In the genomic region with DNA sequence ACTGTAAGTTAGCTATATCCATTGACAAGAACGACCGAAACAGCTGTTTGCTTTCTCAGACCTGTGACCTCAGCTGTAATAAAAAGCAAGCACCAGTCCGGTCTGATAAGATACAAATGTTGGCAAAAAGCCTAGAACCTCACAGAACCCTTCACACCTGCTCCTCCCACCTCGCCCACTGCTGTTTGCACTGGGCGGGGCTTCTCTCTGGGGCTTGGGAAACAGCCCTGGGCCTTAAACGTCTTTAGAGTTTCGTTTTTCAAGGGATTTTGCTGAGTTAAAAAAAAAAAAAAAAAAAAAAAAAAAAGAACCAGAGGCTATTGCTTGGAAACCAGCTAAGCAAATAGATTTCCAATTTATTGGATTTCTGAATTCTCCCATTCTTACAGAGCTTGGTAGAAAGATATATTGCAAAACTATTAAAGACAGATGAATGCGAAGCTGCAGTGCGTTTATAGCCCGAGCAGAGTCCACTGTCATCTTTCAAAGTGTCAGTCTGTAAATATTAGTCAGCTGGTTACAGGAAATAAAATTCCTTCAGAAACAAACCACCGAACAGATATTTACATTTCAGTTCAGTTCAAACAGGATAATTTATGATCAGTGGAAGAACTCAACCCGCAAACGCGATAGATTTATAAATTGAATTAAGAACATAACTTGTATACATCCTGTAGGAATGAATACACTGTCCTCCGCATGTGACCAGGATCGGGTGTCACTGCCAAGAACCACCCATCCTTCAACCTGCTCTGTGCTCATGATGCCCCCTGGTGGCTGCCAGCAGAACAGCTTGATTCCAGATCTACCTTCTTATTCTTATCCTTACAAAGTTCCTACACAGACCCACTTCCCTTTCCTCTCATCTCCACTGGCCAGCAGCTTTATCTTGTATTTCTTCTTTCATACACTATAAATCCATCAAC, we compare ENCODE assay signal across 8 mouse cellular contexts. TPM values are rescaled to one million over a fixed set of nuclear protein-coding genes. Genes with fewer than 3 reads are reported as not detected.
A peak's percentile ranks its signal among the peaks of the same experiment; 100 is the strongest.
DNase-seq lines count a peak whose midpoint lies in the region; ATAC-seq and TF ChIP-seq lines count a peak whose summit lies in the region.

No protein-coding gene starts in this region.

- peak; percentile 95 for DNase-seq in brain, adult 2 months (ENCODE audit: low read depth, low spot score)
- DNase-seq in heart, embryonic 10.5 days (ENCODE audit: low spot score) = peak; percentile 89
- DNase-seq in midbrain, postnatal 0 days (ENCODE audit: low spot score) = peak; percentile 89
- peak; percentile 74 to 88 for DNase-seq in spleen, postnatal 10 days (ENCODE audit: low spot score in 2 of 2)

- H3K4me2 ChIP-seq in kidney, embryonic 14.5 days (replicated peaks; ENCODE audit: low read depth, low read length) = peak overlapping the region; percentile 11; the same call in 1 of the 2 replicates
- H3K4me2 ChIP-seq in limb, embryonic 15.5 days = peak overlapping the region; percentile 19
- peak overlapping the region; percentile 25; the same call in 1 of the 2 replicates for H3K4me2 ChIP-seq in midbrain, postnatal 0 days (ENCODE audit: low read depth, low read length, poor library complexity, severe bottlenecking)

- H3K79me3 ChIP-seq in C2C12 (ENCODE audit: low read depth) = no peaks in the 10 kb centered on the region

- no peaks in the 10 kb centered on the region for H3K9me3 ChIP-seq in heart, embryonic 10.5 days
- no peaks in the 10 kb centered on the region for H3K9me3 ChIP-seq in kidney, embryonic 14.5 days (ENCODE audit: control insufficient read depth, low read length)
- H3K9me3 ChIP-seq in limb, embryonic 15.5 days = no peaks in the 10 kb centered on the region
- no peaks in the 10 kb centered on the region for H3K9me3 ChIP-seq in midbrain, postnatal 0 days (ENCODE audit: low read length)

- no peak overlapping the region for H3K9ac ChIP-seq in kidney, embryonic 14.5 days (ENCODE audit: low read depth, low read length)
- H3K9ac ChIP-seq in limb, embryonic 15.5 days = no peak overlapping the region
- H3K9ac ChIP-seq in midbrain, postnatal 0 days (replicated peaks; ENCODE audit: low read length, poor library complexity, severe bottlenecking) = no peak overlapping the region

- WGBS in heart, embryonic 10.5 days = 15% methylated on average over 16 of the region's 16 CpGs
- WGBS in kidney, embryonic 14.5 days = 6% methylated on average over 16 of the region's 16 CpGs
- WGBS in limb, embryonic 15.5 days = 12% methylated on average over 16 of the region's 16 CpGs
- WGBS in midbrain, postnatal 0 days = 27% methylated on average over 16 of the region's 16 CpGs

- H3K27me3 ChIP-seq in C2C12 (ENCODE audit: control insufficient read depth, insufficient read depth, insufficient read length) = no peaks in the 10 kb centered on the region
- H3K27me3 ChIP-seq in heart, embryonic 10.5 days (ENCODE audit: insufficient read depth, poor library complexity, severe bottlenecking) = no peaks in the 10 kb centered on the region
- H3K27me3 ChIP-seq in kidney, embryonic 14.5 days (ENCODE audit: control insufficient read depth, insufficient read depth, low read length) = no peaks in the 10 kb centered on the region
- no peaks in the 10 kb centered on the region for H3K27me3 ChIP-seq in limb, embryonic 15.5 days
- H3K27me3 ChIP-seq in midbrain, postnatal 0 days (ENCODE audit: insufficient read depth, low read length) = no peaks in the 10 kb centered on the region

- H3K4me1 ChIP-seq in heart, embryonic 10.5 days = peaks cover 13% of the 10 kb centered on the region; the same call in 1 of the 2 replicates
- H3K4me1 ChIP-seq in kidney, embryonic 14.5 days (ENCODE audit: control insufficient read depth, insufficient read depth, low read length) = 0 out of 2 replicates have a peak, but pooled peaks cover 4% of the 10 kb centered on the region
- no peaks in the 10 kb centered on the region for H3K4me1 ChIP-seq in limb, embryonic 15.5 days
- no peaks in the 10 kb centered on the region for H3K4me1 ChIP-seq in midbrain, postnatal 0 days (ENCODE audit: insufficient read depth, low read length)

- ATAC-seq in erythroblast, adult 5-6 weeks (replicated peaks; ENCODE audit: low FRiP score, poor library complexity, severe bottlenecking) = peak; percentile 90
- ATAC-seq in kidney, embryonic 14.5 days (ENCODE audit: low FRiP score, low TSS enrichment) = peak; percentile 76
- ATAC-seq in limb, embryonic 15.5 days (ENCODE audit: insufficient number of reproducible peaks, low FRiP score, low TSS enrichment, low read depth) = peak; percentile 40; the same call in 1 of the 2 replicates
- ATAC-seq in midbrain, postnatal 0 days (ENCODE audit: low FRiP score) = peak; percentile 75; the same call in 1 of the 2 replicates

- peak; percentile 86 for TF ChIP-seq CTCF in C2C12 (IDR thresholded peaks at IDR 0.05; ENCODE audit: control insufficient read depth, insufficient read depth, insufficient read length)
- TF ChIP-seq CTCF in midbrain, postnatal 0 days (IDR thresholded peaks at IDR 0.05) = peak; percentile 97

- no peaks in the 10 kb centered on the region for H3K36me3 ChIP-seq in C2C12 (ENCODE audit: control insufficient read depth, insufficient read depth)
- no peaks in the 10 kb centered on the region for H3K36me3 ChIP-seq in heart, embryonic 10.5 days
- no peaks in the 10 kb centered on the region for H3K36me3 ChIP-seq in kidney, embryonic 14.5 days (ENCODE audit: control insufficient read depth, insufficient read depth, low read length)
- H3K36me3 ChIP-seq in limb, embryonic 15.5 days = no peaks in the 10 kb centered on the region
- H3K36me3 ChIP-seq in midbrain, postnatal 0 days (ENCODE audit: insufficient read depth, low read length) = no peaks in the 10 kb centered on the region

- no peaks in the 10 kb centered on the region for H3K79me2 ChIP-seq in C2C12 (ENCODE audit: control insufficient read depth, insufficient read depth)

- H3K4me3 ChIP-seq in C2C12 (ENCODE audit: insufficient read depth, poor library complexity, severe bottlenecking) = no peak overlapping the region
- peak overlapping the region; percentile 32 for H3K4me3 ChIP-seq in heart, embryonic 10.5 days
- H3K4me3 ChIP-seq in kidney, embryonic 14.5 days (ENCODE audit: low read length) = no peak overlapping the region
- H3K4me3 ChIP-seq in limb, embryonic 15.5 days = peak overlapping the region; percentile 12
- no peak overlapping the region for H3K4me3 ChIP-seq in midbrain, postnatal 0 days (ENCODE audit: low read depth, low read length)

- H3K27ac ChIP-seq in heart, embryonic 10.5 days = no peak overlapping the region
- H3K27ac ChIP-seq in kidney, embryonic 14.5 days (ENCODE audit: low read depth, low read length) = no peak overlapping the region
- H3K27ac ChIP-seq in limb, embryonic 15.5 days = no peak overlapping the region
- H3K27ac ChIP-seq in midbrain, postnatal 0 days (ENCODE audit: low read depth, low read length) = no peak overlapping the region

- no peak overlapping the region for H3ac ChIP-seq in C2C12 (ENCODE audit: control insufficient read depth, insufficient read length, low read depth)

TF ChIP-seq in C2C12, 6 proteins besides CTCF, POLR2A, EP300 and RAD21:
- peak; percentile 64 for TF ChIP-seq MYOD1 (IDR thresholded peaks at IDR 0.05; ENCODE audit: control insufficient read depth, insufficient read length, low read depth)
- TF ChIP-seq FOSL1 (IDR thresholded peaks at IDR 0.05; ENCODE audit: insufficient read depth, low read length, poor library complexity, severe bottlenecking) = no peak
- no peak for TF ChIP-seq CEBPB (IDR thresholded peaks at IDR 0.05; ENCODE audit: low read depth)
- peak; percentile 88 for TF ChIP-seq USF1 (IDR thresholded peaks at IDR 0.05; ENCODE audit: low read depth)
- TF ChIP-seq MAX (IDR thresholded peaks at IDR 0.05) = peak; percentile 59
- TF ChIP-seq MYOG (IDR thresholded peaks at IDR 0.05; ENCODE audit: control insufficient read depth, extremely low read depth, insufficient read length) = no peak

RNA-seq across cellular contexts. Expression of a gene that starts 17.3 kb away (rescaled TPM):
- not detected for polyA plus RNA-seq in C2C12 (2012; fragmentation: generic; extraction: Trizol)
- 1.3 and 2.3 TPM in 2 replicates for total RNA-seq in erythroblast, adult 5-6 weeks (2015; ENCODE audit: low replicate concordance)
- total RNA-seq in erythroblast, adult 5-6 weeks (2017; ENCODE audit: low replicate concordance) = 0.26 and 0.70 TPM in 2 replicates
- polyA plus RNA-seq in heart, embryonic 10.5 days (2016; fragmentation: Nextera tagmentation; extraction: Ambion mirVana) = 3.1 and 5.8 TPM in 2 replicates
- polyA plus RNA-seq in kidney, embryonic 14.5 days (2014; fragmentation: Nextera tagmentation; extraction: Ambion mirVana) = 2.8 and 5.8 TPM in 2 replicates
- 3.2 and 3.3 TPM in 2 replicates for polyA plus RNA-seq in limb, embryonic 15.5 days (2015; fragmentation: Nextera tagmentation; extraction: Ambion mirVana)
- total RNA-seq in midbrain, postnatal 0 days (2014; rRNA removed) = 2.0 and 2.8 TPM in 2 replicates
- 1.6 and 1.7 TPM in 2 replicates for polyA plus RNA-seq in midbrain, postnatal 0 days (2015; fragmentation: Nextera tagmentation; extraction: Ambion mirVana)

RNA-seq across cellular contexts. Expression of a gene that starts 24.3 kb away (rescaled TPM):
- polyA plus RNA-seq in C2C12 (2012; fragmentation: generic; extraction: Trizol) = 6.0 TPM
- total RNA-seq in erythroblast, adult 5-6 weeks (2015; ENCODE audit: low replicate concordance) = 7.7 and 7.9 TPM in 2 replicates
- total RNA-seq in erythroblast, adult 5-6 weeks (2017; ENCODE audit: low replicate concordance) = 2.0 and 4.3 TPM in 2 replicates
- polyA plus RNA-seq in heart, embryonic 10.5 days (2016; fragmentation: Nextera tagmentation; extraction: Ambion mirVana) = 16.2 and 16.7 TPM in 2 replicates
- 16.2 and 18.2 TPM in 2 replicates for polyA plus RNA-seq in kidney, embryonic 14.5 days (2014; fragmentation: Nextera tagmentation; extraction: Ambion mirVana)
- 20.9 and 21.0 TPM in 2 replicates for polyA plus RNA-seq in limb, embryonic 15.5 days (2015; fragmentation: Nextera tagmentation; extraction: Ambion mirVana)
- total RNA-seq in midbrain, postnatal 0 days (2014; rRNA removed) = 56.0 and 59.0 TPM in 2 replicates
- 39.6 and 42.7 TPM in 2 replicates for polyA plus RNA-seq in midbrain, postnatal 0 days (2015; fragmentation: Nextera tagmentation; extraction: Ambion mirVana)

RNA-seq across cellular contexts. Expression of a gene that starts 48.2 kb away (rescaled TPM):
- polyA plus RNA-seq in C2C12 (2012; fragmentation: generic; extraction: Trizol) = 5.9 TPM
- 2.3 and 6.0 TPM in 2 replicates for total RNA-seq in erythroblast, adult 5-6 weeks (2015; ENCODE audit: low replicate concordance)
- total RNA-seq in erythroblast, adult 5-6 weeks (2017; ENCODE audit: low replicate concordance) = 5.2 and 7.9 TPM in 2 replicates
- 19.3 and 24.4 TPM in 2 replicates for polyA plus RNA-seq in heart, embryonic 10.5 days (2016; fragmentation: Nextera tagmentation; extraction: Ambion mirVana)
- polyA plus RNA-seq in kidney, embryonic 14.5 days (2014; fragmentation: Nextera tagmentation; extraction: Ambion mirVana) = 32.6 and 49.7 TPM in 2 replicates
- 24.7 and 31.1 TPM in 2 replicates for polyA plus RNA-seq in limb, embryonic 15.5 days (2015; fragmentation: Nextera tagmentation; extraction: Ambion mirVana)
- total RNA-seq in midbrain, postnatal 0 days (2014; rRNA removed) = 26.3 and 35.5 TPM in 2 replicates
- polyA plus RNA-seq in midbrain, postnatal 0 days (2015; fragmentation: Nextera tagmentation; extraction: Ambion mirVana) = 11.1 and 14.7 TPM in 2 replicates

Comparison
In these comparisons a context has a peak if more than half of its experiments do, and no peak if none do; other contexts are left out.
1. H3K4me3 ChIP-seq: peak in heart, embryonic 10.5 days (single experiment) and limb, embryonic 15.5 days (single experiment); none in C2C12 (single experiment), kidney, embryonic 14.5 days (single experiment) and midbrain, postnatal 0 days (single experiment).
2. ATAC-seq: peak in every context shown above with its lines; median percentile 90 in erythroblast, adult 5-6 weeks; 76 in kidney, embryonic 14.5 days; 75 in midbrain, postnatal 0 days; 40 in limb, embryonic 15.5 days.
3. Peak in every context shown above with its lines, with median percentiles within 50 percentile points of each other: DNase-seq and H3K4me2 ChIP-seq.